Mouse (Mus musculus): Measurements from ENCODE around the gene Slc17a2. TPM values are rescaled to one million over a fixed set of nuclear protein-coding genes. Genes with fewer than 3 reads are reported as not detected.
A peak's percentile ranks its signal among the peaks of the same experiment; 100 is the strongest.

Slc17a2 gene
- total RNA-seq, 1 experiment: not detected

DNA sequence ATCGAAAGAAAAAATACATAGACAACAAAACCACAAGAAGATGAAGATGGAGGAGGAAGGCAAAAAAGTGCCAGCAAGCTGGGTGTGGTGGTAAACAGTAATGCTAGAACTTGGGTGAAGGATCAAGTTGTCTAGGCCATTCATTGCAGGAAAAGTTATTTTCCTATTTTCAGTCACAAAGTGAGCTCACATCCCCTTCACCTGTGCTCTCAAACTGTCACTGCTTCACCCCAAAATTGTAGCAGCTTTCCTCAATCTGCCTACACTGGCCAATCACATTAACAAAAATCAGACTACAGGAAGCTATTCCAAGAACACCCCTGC lies 46.9 kb upstream of the Slc17a2 start:
- Histone ChIP-seq H3K9ac (ENCODE audit: insufficient read depth, low read depth, low read length, poor library complexity, severe bottlenecking) (peak overlapping the region; percentile 76), H3K4me3 (ENCODE audit: insufficient read depth in 1 of 2, low read depth in 1 of 2, low read length in 2 of 2, poor library complexity in 1 of 2, severe bottlenecking in 1 of 2) (peak overlapping the region; percentile 44 to 59; a peak in 3 of 4 replicates), H3K36me3 (ENCODE audit: control insufficient read depth, insufficient read depth, low read length, poor library complexity, severe bottlenecking) (no peaks in the 10 kb centered on the region), H3K4me1 (ENCODE audit: control insufficient read depth in 2 of 2, insufficient read depth in 2 of 2, low read length in 2 of 2, poor library complexity in 1 of 2) (peaks cover 0 to 4% of the 10 kb centered on the region in 2 experiments; a peak in 2 of 4 replicates), H3K9me3 (ENCODE audit: control insufficient read depth, insufficient read depth, low read depth, low read length) (no peaks in the 10 kb centered on the region), H3K27ac (ENCODE audit: insufficient read depth, low read depth, low read length, poor library complexity, severe bottlenecking) (peak overlapping the region; percentile 77; the same call in 1 of the 2 replicates)
- TF ChIP-seq ZC3H11A (IDR thresholded peaks at IDR 0.05; ENCODE audit: borderline replicate concordance, low read depth, low read length) (no peak), HCFC1 (IDR thresholded peaks at IDR 0.05; ENCODE audit: borderline replicate concordance, insufficient read depth, low read length) (no peak), ZNF384 (IDR thresholded peaks at IDR 0.05; ENCODE audit: low read depth, low read length) (no peak), MAFK (IDR thresholded peaks at IDR 0.05; ENCODE audit: insufficient read depth, low read depth, low read length) (no peak), CHD2 (IDR thresholded peaks at IDR 0.05; ENCODE audit: low read depth, low read length) (no peak)
- DNase-seq (ENCODE audit: low read depth, low spot score): no peak
- in situ Hi-C loops (cut with MboI; ENCODE audit: low sequenced_read_pairs in 2 of 2, unreplicated experiment in 2 of 2): loop anchor here in 1 of 2 experiments (25.0 kb wide), 1 partner anchor 1723 kb away; the partner anchor contains the start of genes Hist1h2ag, Hist1h2ah, Hist1h2bj and Hist1h2bk

GRCm38 (mm10) chr13:23760240-23760971 lies 46.4 kb upstream of the Slc17a2 start:
- no peak for DNase-seq (ENCODE audit: low read depth, low spot score)
- Histone ChIP-seq H3K27ac (ENCODE audit: insufficient read depth, low read depth, low read length, poor library complexity, severe bottlenecking) (peak overlapping the region; percentile 77), H3K4me3 (ENCODE audit: insufficient read depth in 1 of 2, low read depth in 1 of 2, low read length in 2 of 2, poor library complexity in 1 of 2, severe bottlenecking in 1 of 2) (peak overlapping the region; percentile 44 to 59), H3K9me3 (ENCODE audit: control insufficient read depth, insufficient read depth, low read depth, low read length) (no peaks in the 10 kb centered on the region), H3K9ac (ENCODE audit: insufficient read depth, low read depth, low read length, poor library complexity, severe bottlenecking) (peak overlapping the region; percentile 76), H3K36me3 (ENCODE audit: control insufficient read depth, insufficient read depth, low read length, poor library complexity, severe bottlenecking) (no peaks in the 10 kb centered on the region), H3K4me1 (ENCODE audit: control insufficient read depth in 2 of 2, insufficient read depth in 2 of 2, low read length in 2 of 2, poor library complexity in 1 of 2) (peaks cover 0 to 4% of the 10 kb centered on the region in 2 experiments; a peak in 2 of 4 replicates)
- no peak; the same call in 1 of the 2 replicates for TF ChIP-seq CHD2 (IDR thresholded peaks at IDR 0.05; ENCODE audit: low read depth, low read length)
- no peak for TF ChIP-seq MAFK (IDR thresholded peaks at IDR 0.05; ENCODE audit: insufficient read depth, low read depth, low read length)
- TF ChIP-seq HCFC1 (IDR thresholded peaks at IDR 0.05; ENCODE audit: borderline replicate concordance, insufficient read depth, low read length): no peak
- TF ChIP-seq ZC3H11A (IDR thresholded peaks at IDR 0.05; ENCODE audit: borderline replicate concordance, low read depth, low read length): no peak
- TF ChIP-seq ZNF384 (IDR thresholded peaks at IDR 0.05; ENCODE audit: low read depth, low read length): no peak
- in situ Hi-C loops (cut with MboI; ENCODE audit: low sequenced_read_pairs in 2 of 2, unreplicated experiment in 2 of 2): loop anchor here in 1 of 2 experiments (25.0 kb wide), 1 partner anchor 1723 kb away; the partner anchor contains the start of genes Hist1h2ag, Hist1h2ah, Hist1h2bj and Hist1h2bk

GRCm38 (mm10) chr13:23760972-23761864 lies 45.6 kb upstream of the Slc17a2 start, which contains the start of gene Hist1h4a:
Gene Hist1h4a (minus strand): TSS chr13:23761230.
- TF ChIP-seq ZNF384 (IDR thresholded peaks at IDR 0.05; ENCODE audit: low read depth, low read length) (no peak), ZC3H11A (IDR thresholded peaks at IDR 0.05; ENCODE audit: borderline replicate concordance, low read depth, low read length) (no peak), CHD2 (IDR thresholded peaks at IDR 0.05; ENCODE audit: low read depth, low read length) (peak; percentile 59; the same call in 1 of the 2 replicates), HCFC1 (IDR thresholded peaks at IDR 0.05; ENCODE audit: borderline replicate concordance, insufficient read depth, low read length) (no peak), MAFK (IDR thresholded peaks at IDR 0.05; ENCODE audit: insufficient read depth, low read depth, low read length) (no peak)
- peak; percentile 98 for DNase-seq (ENCODE audit: low read depth, low spot score)
- H3K4me3 ChIP-seq (ENCODE audit: insufficient read depth in 1 of 2, low read depth in 1 of 2, low read length in 2 of 2, poor library complexity in 1 of 2, severe bottlenecking in 1 of 2): peak within 1 kb of the TSS; percentile 55 to 72
- H3K27ac ChIP-seq (ENCODE audit: insufficient read depth, low read depth, low read length, poor library complexity, severe bottlenecking): peak within 1 kb of the TSS; percentile 99
- in situ Hi-C loops (cut with MboI; ENCODE audit: low sequenced_read_pairs in 2 of 2, unreplicated experiment in 2 of 2): loop anchor here in 1 of 2 experiments (25.0 kb wide), 1 partner anchor 1724 kb away; the partner anchor contains the start of genes Hist1h2ag, Hist1h2ah, Hist1h2bj and Hist1h2bk
- H3K9me3 ChIP-seq (ENCODE audit: control insufficient read depth, insufficient read depth, low read depth, low read length): no peaks in the 10 kb centered on the region
- peak within 1 kb of the TSS; percentile 98 for H3K9ac ChIP-seq (ENCODE audit: insufficient read depth, low read depth, low read length, poor library complexity, severe bottlenecking)
- peaks cover 0 to 2% of the 10 kb centered on the region in 2 experiments; a peak in 2 of 4 replicates for H3K4me1 ChIP-seq (ENCODE audit: control insufficient read depth in 2 of 2, insufficient read depth in 2 of 2, low read length in 2 of 2, poor library complexity in 1 of 2)
- no peaks in the 10 kb centered on the region for H3K36me3 ChIP-seq (ENCODE audit: control insufficient read depth, insufficient read depth, low read length, poor library complexity, severe bottlenecking)

All from ES-E14 (cell line).